Comparison of ENCODE assay signal across 9 mouse cellular contexts in genomic region chr4:118576097-118576496, GRCm38 (mm10). TPM values are rescaled to one million over a fixed set of nuclear protein-coding genes. Genes with fewer than 3 reads are reported as not detected.
DNase-seq lines count a peak whose midpoint lies in the region; ATAC-seq and TF ChIP-seq lines count a peak whose summit lies in the region.
"Had no signal": no experiment of that assay in that cellular context is flagged by ENCODE, and none has a peak within 500 bp of the region (broad histone marks: within the 10 kb centered on the region; RNA-seq: fewer than 3 reads in every experiment).

No protein-coding gene starts in this region.

- peak; percentile 82 for TF ChIP-seq CTCF in Patski (IDR thresholded peaks at IDR 0.05)

- DNase-seq in Patski (ENCODE audit: low read depth, low spot score), result peak; percentile 20
- peak; percentile 58 to 67 for DNase-seq in cerebellum, adult 18-20 months
- peak; percentile 87 for DNase-seq in forelimb bud, embryonic 11.5 days (ENCODE audit: low read depth, low spot score)
- DNase-seq in hindbrain, embryonic 14.5 days (ENCODE audit: low spot score), result peak; percentile 95
- peak; percentile 62 to 86 for DNase-seq in left cerebral cortex, adult 8-10 months (ENCODE audit: low spot score in 2 of 2)
- peak; percentile 57 for DNase-seq in spleen, adult 12 weeks (ENCODE audit: low spot score)

- no peak overlapping the region for H3K4me3 ChIP-seq in hindbrain, embryonic 14.5 days (replicated peaks; ENCODE audit: low read length)
- H3K4me3 ChIP-seq in midbrain, embryonic 13.5 days (replicated peaks), result no peak overlapping the region

- no peaks in the 10 kb centered on the region for H3K9me3 ChIP-seq in hindbrain, embryonic 14.5 days (ENCODE audit: control insufficient read depth, low read length)
- no peaks in the 10 kb centered on the region for H3K9me3 ChIP-seq in midbrain, embryonic 13.5 days

- no peak overlapping the region for H3K9ac ChIP-seq in hindbrain, embryonic 14.5 days
- no peak overlapping the region for H3K9ac ChIP-seq in midbrain, embryonic 13.5 days (replicated peaks)

- POLR2A ChIA-PET in Patski (lab: Charles Lee), result no interaction called here

- H3K27ac ChIP-seq in hindbrain, embryonic 14.5 days, result no peak overlapping the region
- H3K27ac ChIP-seq in midbrain, embryonic 13.5 days, result no peak overlapping the region
- H3K27ac ChIP-seq: macrophage had no signal

- in situ Hi-C loops in Patski (cut with MboI; ENCODE audit: low pct_unique_long_range_greater_than_20kb), result no loop called here

- H3K4me2 ChIP-seq in hindbrain, embryonic 14.5 days (replicated peaks), result no peak overlapping the region
- no peak overlapping the region for H3K4me2 ChIP-seq in midbrain, embryonic 13.5 days (replicated peaks)

- ATAC-seq in Patski, result no peak
- 0 out of 2 replicates have a peak, but pooled peaks have one; percentile 54 for ATAC-seq in hindbrain, embryonic 14.5 days (ENCODE audit: low FRiP score)
- ATAC-seq in midbrain, embryonic 13.5 days, result peak; percentile 37; the same call in 1 of the 2 replicates
- ATAC-seq in monocyte, adult 5-6 weeks (replicated peaks; ENCODE audit: insufficient number of reproducible peaks, low FRiP score, low TSS enrichment, poor library complexity, severe bottlenecking), result no peak

- peaks cover 16% of the 10 kb centered on the region for H3K27me3 ChIP-seq in Patski
- no peaks in the 10 kb centered on the region for H3K27me3 ChIP-seq in hindbrain, embryonic 14.5 days (ENCODE audit: control insufficient read depth, insufficient read depth, low read length)
- peaks cover 2% of the 10 kb centered on the region; the same call in 1 of the 2 replicates for H3K27me3 ChIP-seq in midbrain, embryonic 13.5 days

- H3K4me1 ChIP-seq in hindbrain, embryonic 14.5 days (replicated peaks; ENCODE audit: control insufficient read depth, insufficient read depth, low read length), result no peaks in the 10 kb centered on the region
- H3K4me1 ChIP-seq in midbrain, embryonic 13.5 days (replicated peaks), result no peaks in the 10 kb centered on the region

- H3K36me3 ChIP-seq in hindbrain, embryonic 14.5 days (replicated peaks; ENCODE audit: control insufficient read depth, insufficient read depth), result no peaks in the 10 kb centered on the region
- no peaks in the 10 kb centered on the region for H3K36me3 ChIP-seq in midbrain, embryonic 13.5 days

- 4% methylated on average over 6 of the region's 6 CpGs for WGBS in hindbrain, embryonic 14.5 days
- WGBS in midbrain, embryonic 13.5 days, result 6% methylated on average over 6 of the region's 6 CpGs

- CTCF ChIA-PET in Patski (lab: Charles Lee), result interaction anchor here (0.8 to 1.3 kb wide), 4 partner anchors 9 to 154 kb away, joined by 3 to 4 read pairs (median 4); no protein-coding TSS in a partner anchor

RNA-seq across cellular contexts. Expression of gene Tmem125, which starts 32.3 kb away (rescaled TPM):
- polyA plus RNA-seq in Patski (2021), result 0.42 TPM
- not detected in 2 replicates for polyA plus RNA-seq in hindbrain, embryonic 14.5 days (2014; fragmentation: Nextera tagmentation; extraction: Ambion mirVana)
- total RNA-seq in left cerebral cortex, adult 8-10 months (2022), result 10 to 100 TPM; 10.0 to 14.0 (median 11.1) TPM
- 0.22 TPM in 1 of 2 replicates, not detected in the other for polyA plus RNA-seq in midbrain, embryonic 13.5 days (2015; fragmentation: Nextera tagmentation; extraction: Ambion mirVana)
- total RNA-seq in monocyte, adult 5-6 weeks (2017), result not detected in 3 replicates
- polyA plus RNA-seq: macrophage had no signal

RNA-seq across cellular contexts. Expression of gene Cfap57, which starts 44.5 kb away (rescaled TPM):
- polyA plus RNA-seq in Patski (2021), result 0.04 TPM
- polyA plus RNA-seq in hindbrain, embryonic 14.5 days (2014; fragmentation: Nextera tagmentation; extraction: Ambion mirVana), result 1.7 and 3.1 TPM in 2 replicates
- total RNA-seq in left cerebral cortex, adult 8-10 months (2022), result 1 to 10 TPM in 1 of 4 experiments, under 1 TPM in 3; 0.65 to 1.1 (median 0.88) TPM
- polyA plus RNA-seq in midbrain, embryonic 13.5 days (2015; fragmentation: Nextera tagmentation; extraction: Ambion mirVana), result 1.5 and 1.6 TPM in 2 replicates
- not detected in 3 replicates for total RNA-seq in monocyte, adult 5-6 weeks (2017)
- polyA plus RNA-seq: macrophage had no signal

RNA-seq across cellular contexts. Expression of gene Ebna1bp2, which starts 44.5 kb away (rescaled TPM):
- polyA plus RNA-seq in Patski (2021), result 75.4 TPM
- polyA plus RNA-seq in hindbrain, embryonic 14.5 days (2014; fragmentation: Nextera tagmentation; extraction: Ambion mirVana), result 102 TPM in 2 replicates
- total RNA-seq in left cerebral cortex, adult 8-10 months (2022), result 10 to 100 TPM; 48.2 to 60.8 (median 56.0) TPM
- 121 and 128 TPM in 2 replicates for polyA plus RNA-seq in midbrain, embryonic 13.5 days (2015; fragmentation: Nextera tagmentation; extraction: Ambion mirVana)
- 40.9 to 70.6 TPM (median 54.9 TPM) in 3 replicates for total RNA-seq in monocyte, adult 5-6 weeks (2017)

RNA-seq across cellular contexts. Expression of gene 2610528J11Rik, which starts 49.3 kb away (rescaled TPM):
- not detected for polyA plus RNA-seq in Patski (2021)
- polyA plus RNA-seq in hindbrain, embryonic 14.5 days (2014; fragmentation: Nextera tagmentation; extraction: Ambion mirVana), result not detected in 2 replicates
- total RNA-seq in left cerebral cortex, adult 8-10 months (2022), result not detected
- polyA plus RNA-seq in midbrain, embryonic 13.5 days (2015; fragmentation: Nextera tagmentation; extraction: Ambion mirVana), result 0.16 TPM in 1 of 2 replicates, not detected in the other
- total RNA-seq in monocyte, adult 5-6 weeks (2017), result not detected in 3 replicates
- polyA plus RNA-seq: macrophage had no signal

Comparison
In these comparisons a context has a peak if more than half of its experiments do, and no peak if none do; other contexts are left out.
1. ATAC-seq: peak in hindbrain, embryonic 14.5 days (single experiment) and midbrain, embryonic 13.5 days (single experiment); none in Patski (single experiment) and monocyte, adult 5-6 weeks (single experiment).
2. DNase-seq: peak in every context shown above with its lines; median percentile 95 in hindbrain, embryonic 14.5 days; 87 in forelimb bud, embryonic 11.5 days; 74 in left cerebral cortex, adult 8-10 months; 62 in cerebellum, adult 18-20 months; 57 in spleen, adult 12 weeks; 20 in Patski.